Mouse (Mus musculus): ENCODE measurements around the gene Plcb1. TPM values are rescaled to one million over a fixed set of nuclear protein-coding genes. Genes with fewer than 3 reads are reported as not detected.

Gene Plcb1
- polyA plus RNA-seq, 1 experiment: 2.8 TPM

DNA sequence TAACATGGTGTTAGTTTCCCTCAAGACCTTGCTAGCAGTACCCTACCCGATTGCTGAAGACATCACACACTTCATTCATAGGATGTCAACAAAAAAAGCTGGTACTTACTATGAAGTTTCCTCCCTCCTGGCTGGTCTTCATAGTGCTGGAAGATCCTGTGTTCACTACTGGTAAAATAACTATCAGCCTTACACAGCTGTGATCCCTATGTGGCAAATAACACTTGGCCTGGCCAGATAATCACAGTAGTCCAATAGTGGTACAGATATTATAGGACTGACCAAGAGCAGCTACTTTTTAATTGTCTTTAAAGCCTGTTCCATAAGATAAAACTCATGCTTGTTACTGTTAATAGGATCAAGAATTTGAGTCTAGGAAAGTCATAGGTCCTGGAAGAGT, 52.3 kb downstream of the Plcb1 start:
- no peak for DNase-seq (ENCODE audit: low spot score)

- DNase-seq (ENCODE audit: low spot score): no peak
These were observed 53.0 kb downstream of the Plcb1 start for GRCm38 (mm10) chr2:134838888-134839287.

GRCm38 (mm10) chr2:134842883-134843282, 57.0 kb downstream of the Plcb1 start:
- no peak for DNase-seq (ENCODE audit: low spot score)

GRCm38 (mm10) chr2:134844391-134845238, 58.7 kb downstream of the Plcb1 start:
- DNase-seq (ENCODE audit: low spot score): no peak

- no peak for DNase-seq (ENCODE audit: low spot score)
These were observed 59.4 kb downstream of the Plcb1 start for GRCm38 (mm10) chr2:134845239-134845738.

DNA sequence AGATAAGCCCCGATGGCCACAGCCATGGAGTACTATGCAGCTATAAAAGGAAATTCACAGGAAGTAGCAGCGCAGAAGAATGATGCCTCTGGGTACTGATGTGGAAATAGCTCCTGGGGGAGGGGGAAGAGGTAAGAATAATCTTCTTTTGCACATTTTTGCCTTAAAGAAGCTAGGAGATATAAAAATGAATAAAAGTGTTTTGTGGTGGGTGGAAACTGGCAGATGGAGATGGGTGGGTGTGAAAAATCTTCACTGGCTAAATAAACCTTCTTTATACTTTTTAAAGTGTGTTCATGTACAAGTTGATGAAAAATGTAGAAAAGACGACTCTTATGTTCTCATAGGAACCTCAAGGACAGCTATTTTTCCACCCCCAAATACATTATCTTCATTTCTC, 60.7 kb downstream of the Plcb1 start:
- no peak for DNase-seq (ENCODE audit: low spot score)

GRCm38 (mm10) chr2:134851189-134852171, 65.6 kb downstream of the Plcb1 start:
- DNase-seq (ENCODE audit: low spot score): no peak

DNA sequence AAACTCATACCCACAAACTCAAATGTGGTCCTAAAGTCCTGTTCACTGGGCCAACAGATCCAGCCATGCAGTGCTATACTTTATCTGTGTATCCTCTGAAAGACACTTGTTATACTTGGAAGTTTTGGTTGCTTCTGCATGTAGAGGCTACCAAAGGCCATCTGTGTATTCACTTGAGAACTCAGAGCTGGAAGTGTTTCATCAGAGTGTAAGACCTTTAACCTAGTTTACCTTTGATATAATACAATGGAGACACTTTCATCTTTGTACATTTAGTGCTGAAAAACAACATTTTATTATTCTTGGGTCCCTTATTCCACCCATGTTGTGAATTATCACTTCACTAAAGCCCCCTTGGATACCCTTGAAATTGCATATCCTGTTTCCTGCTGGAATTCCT, 70.4 kb downstream of the Plcb1 start:
- no peak for DNase-seq (ENCODE audit: low spot score)

DNA sequence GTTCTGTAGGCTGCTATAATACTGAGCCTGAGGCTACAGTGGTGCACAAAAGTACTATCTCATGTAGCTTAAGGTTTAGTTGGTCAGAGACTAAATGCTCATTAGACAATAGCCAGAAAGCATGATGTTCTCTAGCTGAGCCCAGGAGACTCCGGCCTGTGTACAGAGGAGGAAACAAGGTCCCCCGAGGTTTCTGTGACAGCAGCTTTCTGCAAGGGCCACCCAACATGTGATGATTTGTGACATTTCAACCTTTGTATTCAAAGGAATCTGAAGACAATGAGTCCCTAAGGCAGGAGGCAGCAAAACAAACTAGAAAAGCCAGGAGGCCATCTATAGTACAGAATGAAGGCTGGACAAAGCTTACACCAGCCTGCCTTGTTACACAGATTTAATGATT, 70.8 kb downstream of the Plcb1 start:
- no peak for DNase-seq (ENCODE audit: low spot score)

- no peak for DNase-seq (ENCODE audit: low spot score)
These were observed 79.2 kb downstream of the Plcb1 start for GRCm38 (mm10) chr2:134864985-134865645.

DNA sequence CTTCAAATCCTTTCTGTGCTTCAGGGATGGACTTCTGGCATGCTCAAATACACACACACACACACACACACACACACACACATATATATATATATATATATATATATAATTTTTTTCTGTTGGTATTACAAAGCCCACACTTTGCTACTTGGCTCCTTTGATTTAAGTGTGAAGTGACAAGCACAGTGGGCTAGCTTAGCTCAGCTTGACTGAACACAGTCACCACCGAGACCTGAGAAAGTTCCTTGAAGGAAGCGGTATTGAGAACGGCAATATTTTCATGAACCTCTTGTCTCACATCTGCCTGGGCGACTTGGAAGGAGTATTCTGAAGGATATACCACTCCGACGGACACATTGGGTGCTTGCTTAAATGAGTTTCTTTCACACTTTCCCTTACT, 81.5 kb downstream of the Plcb1 start:
- no peak for DNase-seq (ENCODE audit: low spot score)

DNA sequence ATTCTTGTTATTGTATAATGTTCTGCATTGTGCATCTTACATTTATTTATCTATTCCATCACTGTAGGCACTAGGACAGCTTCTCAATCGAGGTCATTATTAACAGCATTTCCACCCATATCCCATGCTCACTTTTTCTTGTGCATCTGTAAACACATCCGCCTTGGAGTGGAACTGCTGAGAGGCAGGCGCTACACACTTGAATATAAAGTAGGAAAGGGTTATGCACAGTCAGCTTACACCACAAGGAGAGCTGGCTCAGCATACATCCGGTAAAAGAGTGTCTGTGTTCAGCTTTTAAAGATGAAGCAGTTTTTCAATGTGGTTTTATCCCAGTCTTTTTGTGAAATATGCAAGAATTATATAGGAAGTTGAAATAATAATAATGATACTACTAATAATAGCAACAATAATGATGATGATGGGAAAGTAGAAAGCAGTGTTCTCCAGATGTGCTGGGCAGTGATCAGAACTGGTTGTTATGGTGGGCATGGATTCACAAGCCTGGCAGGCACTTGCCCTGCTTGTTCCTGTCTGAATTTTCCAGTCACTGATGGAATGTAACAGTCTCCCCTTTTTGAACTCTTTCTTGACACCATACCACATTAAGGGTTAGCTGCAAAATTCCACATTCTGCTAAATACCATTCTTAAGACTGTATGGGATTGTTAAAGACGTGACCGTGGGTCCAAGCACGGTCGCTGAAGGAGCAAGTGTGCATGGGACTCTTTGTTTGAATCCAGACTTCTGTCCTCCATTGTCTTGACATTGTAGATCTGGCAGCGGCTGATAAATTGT, 86.0 kb downstream of the Plcb1 start:
- DNase-seq (ENCODE audit: low spot score): no peak

- DNase-seq (ENCODE audit: low spot score): no peak
These were observed 86.6 kb downstream of the Plcb1 start for GRCm38 (mm10) chr2:134872490-134872781.

DNA sequence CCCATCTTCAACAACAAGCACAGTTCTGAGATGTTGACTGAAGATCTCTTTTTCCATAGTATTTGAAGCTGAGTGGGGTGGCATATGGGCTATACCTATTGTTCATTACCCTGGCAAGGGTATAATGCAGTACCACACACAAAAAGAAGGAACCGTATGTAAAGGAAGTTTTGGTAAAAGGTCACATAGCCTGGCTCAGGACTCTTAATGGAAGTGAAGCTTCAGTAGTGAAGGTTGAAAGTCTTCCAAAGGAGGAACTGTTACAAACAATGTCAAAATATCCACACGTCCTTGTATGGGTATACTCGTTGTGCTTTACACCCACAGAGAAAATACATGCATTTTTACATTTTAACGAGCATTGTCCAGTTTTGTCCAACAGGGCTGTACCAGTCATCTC, 91.3 kb downstream of the Plcb1 start:
- DNase-seq (ENCODE audit: low spot score): no peak

DNA sequence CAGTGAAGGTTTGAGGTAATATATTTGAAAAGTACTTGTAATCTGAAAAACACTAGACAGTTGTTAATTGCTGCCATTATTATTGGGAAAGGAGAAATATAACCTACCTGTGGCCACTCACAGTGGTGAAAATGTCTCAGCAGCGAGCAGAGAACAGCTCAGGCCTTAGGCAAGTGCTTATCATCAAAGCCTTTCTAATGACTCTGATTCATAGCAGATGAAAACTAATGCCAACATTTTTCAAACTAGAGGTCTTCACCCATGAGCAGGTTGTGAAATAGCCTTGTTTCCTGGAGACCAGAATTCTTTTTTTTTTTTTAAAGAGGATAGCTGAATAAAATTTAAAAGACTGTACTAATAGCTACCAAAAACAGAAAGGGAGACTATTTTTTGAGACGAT, 105.3 kb downstream of the Plcb1 start:
- no peak for DNase-seq (ENCODE audit: low spot score)

DNA sequence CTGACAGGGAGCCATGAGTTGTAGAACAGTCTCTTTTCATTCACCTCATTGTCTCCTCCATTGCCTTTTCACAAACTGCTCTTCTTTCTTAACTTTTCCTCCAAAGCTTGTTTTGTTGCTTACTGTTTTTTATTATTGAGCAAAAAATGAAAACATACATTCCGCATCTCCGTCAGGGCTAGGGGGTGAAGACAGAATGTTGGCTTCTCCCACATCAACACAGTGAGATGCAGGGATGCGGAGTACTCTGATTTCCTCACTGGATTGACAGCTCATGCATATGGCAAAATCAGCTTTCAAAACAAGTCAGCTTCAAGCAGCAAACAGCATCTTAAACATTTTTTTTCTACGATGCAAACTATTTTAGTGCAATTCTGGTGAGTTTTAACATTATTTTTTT, 108.9 kb downstream of the Plcb1 start:
- DNase-seq (ENCODE audit: low spot score): no peak

DNA sequence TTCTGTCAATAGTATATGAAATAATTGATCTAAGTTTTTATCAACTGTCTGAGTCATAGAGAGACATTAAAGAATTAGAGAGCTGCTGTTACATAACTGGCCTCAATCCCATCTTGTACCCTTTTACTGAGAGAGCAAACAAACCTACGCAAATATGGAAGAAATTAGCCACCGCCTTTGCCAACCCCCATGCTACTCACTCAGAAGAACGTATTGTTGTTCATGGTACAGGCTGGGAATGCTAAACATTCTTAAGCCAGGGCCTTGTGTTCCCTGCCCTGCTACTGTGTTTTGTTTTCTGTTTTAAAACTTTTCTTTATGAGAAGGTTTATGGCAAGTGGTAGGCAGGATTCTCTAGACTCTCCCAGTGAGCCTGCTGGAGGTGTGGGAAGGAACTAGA, 110.3 kb downstream of the Plcb1 start:
- no peak for DNase-seq (ENCODE audit: low spot score)

DNA sequence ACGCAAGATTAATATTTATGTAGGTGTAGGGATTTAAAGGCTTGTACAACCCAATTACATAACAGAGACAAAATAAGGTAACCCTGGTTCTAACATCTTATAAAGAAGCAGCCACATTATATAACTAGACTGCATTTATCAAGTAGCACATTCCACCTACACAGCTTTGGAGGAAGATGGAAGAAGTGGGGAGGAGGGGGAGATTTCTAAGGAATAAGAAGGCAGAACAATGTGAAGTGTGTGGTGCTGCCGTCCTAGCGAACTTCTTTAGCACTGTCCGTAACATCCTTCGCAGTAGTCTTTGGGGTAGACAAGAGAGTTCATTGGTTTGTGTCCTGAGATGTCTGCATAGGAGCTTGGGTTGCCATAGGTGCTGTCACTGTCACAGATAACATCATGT, 111.2 kb downstream of the Plcb1 start:
- no peak for DNase-seq (ENCODE audit: low spot score)

DNA sequence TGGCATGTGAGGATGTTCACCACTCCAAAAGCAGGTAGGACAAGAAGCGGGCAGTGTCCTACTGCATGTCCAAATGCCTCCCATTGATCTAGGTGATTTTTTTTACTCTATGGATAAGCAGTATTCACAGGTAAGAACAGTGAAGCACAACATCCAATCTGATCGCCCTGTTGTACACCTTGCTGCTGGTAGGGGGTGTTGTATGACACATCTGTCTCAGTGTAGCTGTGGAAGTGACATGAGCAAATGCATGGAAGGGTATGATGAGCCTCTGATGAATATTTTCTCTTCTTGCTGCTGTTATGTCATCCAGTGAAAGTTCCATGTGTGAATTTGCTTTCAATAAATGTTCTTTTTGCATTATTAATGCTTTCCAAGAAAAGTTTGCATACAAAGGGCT, 115.7 kb downstream of the Plcb1 start:
- no peak for DNase-seq (ENCODE audit: low spot score)

DNA sequence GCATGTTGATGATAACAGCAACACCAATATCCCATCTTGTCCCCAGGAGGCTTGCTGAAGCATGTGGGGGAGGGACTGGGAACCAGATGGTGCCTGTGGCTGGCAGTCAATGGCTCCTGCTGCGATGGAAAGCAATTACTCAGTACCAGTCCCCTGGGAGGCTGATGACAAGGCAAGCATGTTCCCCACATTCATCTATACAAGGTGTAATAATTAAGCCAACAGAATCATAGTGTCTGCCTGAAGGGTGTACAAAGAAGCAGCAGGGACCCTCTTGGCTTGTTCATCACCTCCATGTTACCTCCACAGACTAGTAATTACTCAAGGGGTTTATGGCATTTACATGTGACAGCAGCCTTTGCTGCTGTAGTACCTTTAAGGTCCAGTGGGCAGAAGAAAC, 125.0 kb downstream of the Plcb1 start:
- DNase-seq (ENCODE audit: low spot score): no peak

DNA sequence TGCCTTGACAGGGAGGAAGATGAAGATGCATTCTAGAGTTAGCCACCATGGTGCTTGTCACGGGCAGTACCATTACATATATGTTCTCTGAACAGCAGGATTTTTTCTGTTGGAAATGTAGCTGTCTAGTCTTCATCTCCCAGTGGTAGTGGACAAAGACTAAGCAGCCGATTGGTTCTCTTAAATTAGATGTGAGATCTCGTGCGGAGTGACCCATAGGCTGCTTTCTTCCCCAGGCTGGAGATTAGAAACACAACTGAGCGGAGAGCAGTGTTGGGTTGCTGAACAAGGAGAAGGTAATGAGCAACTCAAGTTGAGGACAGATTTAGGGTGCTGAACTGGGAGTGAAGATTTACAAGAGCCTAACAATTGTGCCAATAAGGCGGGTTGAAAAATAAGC, 125.5 kb downstream of the Plcb1 start:
- no peak for DNase-seq (ENCODE audit: low spot score)
